Mouse (Mus musculus) myocyte (in vitro differentiated cells): ENCODE measurements around the gene Npr2.

Experiments used
- CEBPB ChIP-seq: IDR thresholded peaks from 2 replicates; pipeline ENCODE4 v1.6.1; 2011; ENCODE audit warnings: mild to moderate bottlenecking, moderate library complexity; ENCODE audit not compliant: poor library complexity, insufficient read depth, severe bottlenecking
- MYOD1 ChIP-seq, 3 experiments: IDR thresholded peaks; one replicate each; pipeline ENCODE4 v1.6.1; 2011; ENCODE audit warnings: control low read depth in 2 of 3, low read depth in 2 of 3, mild to moderate bottlenecking in 2 of 3, moderate library complexity in 1 of 3; ENCODE audit not compliant: insufficient read length in 2 of 3, control insufficient read depth in 1 of 3
- MYOG ChIP-seq, 3 experiments: IDR thresholded peaks; one replicate each; pipeline ENCODE4 v1.6.1; 2011; ENCODE audit warnings: control low read depth in 2 of 3, low read depth in 2 of 3, mild to moderate bottlenecking in 2 of 3; ENCODE audit not compliant: insufficient read length in 2 of 3, control insufficient read depth in 1 of 3, insufficient read depth in 1 of 3
- POLR2A ChIP-seq: IDR thresholded peaks from one replicate; pipeline ENCODE4 v1.6.1; 2011; ENCODE audit warnings: low read depth, mild to moderate bottlenecking, control low read depth, moderate library complexity; ENCODE audit not compliant: insufficient read length
- POLR2AphosphoS2 ChIP-seq: IDR thresholded peaks from one replicate; pipeline ENCODE4 v1.6.1; 2011; ENCODE audit warnings: low read depth, control low read depth; ENCODE audit not compliant: insufficient read length
- REST ChIP-seq: IDR thresholded peaks from one replicate; pipeline ENCODE4 v1.6.1; 2011; ENCODE audit warnings: mild to moderate bottlenecking, control low read depth, moderate library complexity; ENCODE audit not compliant: insufficient read depth, insufficient read length
- TCF12 ChIP-seq: IDR thresholded peaks from one replicate; pipeline ENCODE4 v1.6.1; 2011; ENCODE audit warnings: mild to moderate bottlenecking, control low read depth; ENCODE audit not compliant: poor library complexity, insufficient read depth, severe bottlenecking
- USF1 ChIP-seq: IDR thresholded peaks from one replicate; pipeline ENCODE4 v1.6.1; 2011; ENCODE audit warnings: low read depth, mild to moderate bottlenecking, control low read depth, moderate library complexity

DNA sequence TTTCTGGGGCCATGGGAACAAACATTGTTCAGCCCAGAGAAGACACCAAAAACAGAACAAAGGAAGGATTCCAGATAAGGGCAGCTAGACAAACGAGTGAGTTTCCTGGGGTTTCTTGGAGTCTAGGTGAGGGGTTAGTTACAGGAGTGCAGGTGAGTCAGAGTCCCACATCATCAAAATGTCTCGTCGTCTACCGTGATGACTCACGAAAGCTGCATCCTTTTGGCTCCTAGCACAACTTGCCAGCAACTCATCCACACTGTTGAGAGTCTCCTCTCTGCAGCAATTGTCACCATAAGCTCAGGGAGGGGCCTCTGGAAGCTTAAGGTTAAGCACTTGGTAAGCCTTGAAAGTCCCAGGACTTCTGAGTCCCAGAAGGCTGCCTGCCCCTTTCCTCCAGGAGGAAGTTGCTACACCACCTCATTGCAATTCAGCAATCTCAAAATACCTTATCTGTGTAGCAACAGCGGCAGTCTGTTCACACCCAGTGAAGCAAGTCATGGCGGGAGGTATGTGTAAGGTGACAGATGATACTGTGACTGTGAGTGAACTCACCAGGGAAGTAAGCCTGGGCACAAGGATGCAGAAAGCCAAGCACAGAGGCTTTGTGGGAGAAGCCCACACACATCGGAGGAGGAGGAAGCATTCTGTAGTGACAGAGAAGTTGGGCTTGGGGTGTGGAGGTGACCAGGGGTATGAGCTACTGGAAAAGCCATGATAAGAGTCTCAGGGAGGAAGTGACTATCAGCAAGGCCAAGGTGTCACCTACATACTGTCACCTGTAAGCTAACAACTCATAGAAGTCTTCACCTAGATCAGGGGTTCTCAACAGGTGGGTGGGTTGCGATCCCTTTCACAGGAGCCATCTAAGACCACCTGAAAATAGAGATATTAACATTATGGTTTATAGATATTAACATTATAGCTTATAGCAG is 26.7 kb upstream of the Npr2 start:
- no peak for TF ChIP-seq USF1
- no peak for TF ChIP-seq TCF12
- no peak for TF ChIP-seq REST
- no peak for TF ChIP-seq POLR2A
- no peak for TF ChIP-seq MYOG (IDR thresholded peaks at IDR 0.05; ENCODE audit: control insufficient read depth in 1 of 3, insufficient read depth in 1 of 3, insufficient read length in 2 of 3, low read depth in 2 of 3)
- TF ChIP-seq CEBPB: no peak
- TF ChIP-seq POLR2AphosphoS2: no peak
- no peak for TF ChIP-seq MYOD1 (IDR thresholded peaks at IDR 0.05; ENCODE audit: control insufficient read depth in 1 of 3, insufficient read length in 2 of 3, low read depth in 2 of 3)
